Mouse (Mus musculus) neural tube, embryonic 15.5 days (tissue): ENCODE measurements around the gene Slc25a39. TPM values are rescaled to one million over a fixed set of nuclear protein-coding genes. Genes with fewer than 3 reads are reported as not detected.
"Not testable (repeated sequence)": the region's sequence is repeated elsewhere in the genome, so short reads cannot be mapped to it uniquely, and the experiment has no call there.

Experiments used
- ATAC-seq: fragments of 200-750 bp; cut with Nextera tagmentation; 2 replicates; pipeline ENCODE4 v1.8.0; 2017; ENCODE audit warnings: mild to moderate bottlenecking, moderate TSS enrichment, moderate library complexity; ENCODE audit not compliant: low FRiP score
- H3K27ac ChIP-seq: fragments of 300-500 bp; sonication (generic); replicated peaks from 2 replicates; pipeline ENCODE4 v1.5.1; 2015; ENCODE audit warnings: mild to moderate bottlenecking, inconsistent platforms
- H3K27me3 ChIP-seq: fragments of 300-500 bp; sonication (generic); replicated peaks from 2 replicates; pipeline ENCODE4 v1.6.1; 2015; ENCODE audit warnings: inconsistent platforms
- H3K36me3 ChIP-seq: fragments of 300-500 bp; sonication (generic); 2 replicates; pipeline ENCODE4 v1.6.1; 2015; ENCODE audit warnings: inconsistent platforms
- H3K4me1 ChIP-seq: fragments of 300-500 bp; sonication (generic); 2 replicates; pipeline ENCODE4 v1.6.1; 2015; ENCODE audit warnings: inconsistent platforms
- H3K4me2 ChIP-seq: fragments of 300-500 bp; sonication (generic); 2 replicates; pipeline ENCODE4 v1.6.1; 2015; ENCODE audit warnings: inconsistent platforms, mild to moderate bottlenecking, moderate library complexity
- H3K4me3 ChIP-seq: fragments of 300-500 bp; sonication (generic); replicated peaks from 2 replicates; pipeline ENCODE4 v1.5.1; 2015; ENCODE audit warnings: mild to moderate bottlenecking, inconsistent platforms
- H3K9ac ChIP-seq: fragments of 300-500 bp; sonication (generic); replicated peaks from 2 replicates; pipeline ENCODE4 v1.6.1; 2015; ENCODE audit warnings: mild to moderate bottlenecking, inconsistent platforms
- H3K9me3 ChIP-seq: fragments of 300-500 bp; sonication (generic); replicated peaks from 2 replicates; pipeline ENCODE4 v1.6.1; 2016; ENCODE audit warnings: inconsistent platforms
- WGBS: fragments of 180-500 bp; shearing (Covaris S2); methylation state at CpG from one replicate; pipeline ENCODE4 v1.1.7; 2015; ENCODE audit warnings: mixed read lengths; 5-methylcytosine and 5-hydroxymethylcytosine counted together
- polyA plus RNA-seq: library from polyadenylated mRNA; unstranded; fragments of >200 nt; fragmentation: Nextera tagmentation; extraction: Ambion mirVana; gene quantifications from 2 replicates; pipeline ENCODE4 v1.2.1, GENCODE M21; 2015

Slc25a39 gene
- polyA plus RNA-seq, 1 experiment from 2014 or later: 161 TPM

DNA sequence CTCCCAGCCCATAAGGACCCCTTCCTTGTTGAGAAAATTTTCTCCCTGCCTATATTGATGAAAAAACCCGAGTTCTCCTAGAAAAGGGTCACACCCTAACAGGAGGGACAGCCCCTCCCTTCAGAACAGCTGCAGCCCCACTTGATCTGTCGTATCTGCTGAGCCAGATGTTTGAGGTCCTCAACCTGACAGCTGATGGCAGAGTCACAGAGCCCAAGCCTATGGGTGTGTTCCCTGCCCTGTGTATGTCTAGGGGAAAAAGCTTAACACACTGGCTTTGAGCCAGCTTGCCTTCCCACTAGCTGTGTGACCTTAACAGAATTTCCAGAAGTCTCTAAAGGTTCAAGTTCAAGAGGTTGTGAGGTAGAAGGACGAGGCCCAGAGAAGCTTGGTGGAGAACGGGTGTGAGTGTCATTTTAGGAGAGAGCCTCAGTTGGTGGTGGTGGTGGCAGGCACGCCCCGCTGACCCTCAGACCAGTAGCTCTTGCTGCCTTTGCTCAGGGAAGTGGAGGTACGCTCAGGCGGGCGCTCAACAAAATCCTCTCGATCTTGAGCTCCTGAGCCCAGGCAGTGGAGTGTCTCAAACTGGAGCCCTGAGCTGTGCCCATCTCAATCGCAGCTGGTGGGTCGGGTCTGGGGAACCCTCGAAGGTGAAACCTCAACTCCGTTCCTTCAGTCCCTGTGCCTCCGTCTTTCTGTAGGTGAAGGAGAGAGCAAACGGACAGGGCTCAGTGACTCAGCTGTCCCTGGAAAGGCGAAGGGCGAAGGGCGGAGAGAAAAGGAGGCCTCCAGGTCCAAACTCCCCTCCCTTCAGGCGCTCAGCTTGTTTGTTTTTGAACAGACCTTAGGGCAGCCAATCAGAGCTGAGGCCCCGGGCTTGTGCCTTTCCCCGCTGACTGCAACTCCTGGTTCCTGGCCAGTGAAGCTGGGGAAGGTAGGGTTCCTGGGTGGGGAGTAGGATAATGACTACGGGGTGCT is 32.3 kb downstream of the Slc25a39 start:
- peaks cover 12% of the 10 kb centered on the region; the same call in 1 of the 2 replicates for H3K4me1 ChIP-seq
- H3K27me3 ChIP-seq: no peaks in the 10 kb centered on the region; the same call in 1 of the 2 replicates
- no peak overlapping the region for H3K27ac ChIP-seq
- WGBS: 7% methylated on average over 23 of the region's 23 CpGs
- H3K9me3 ChIP-seq: no peaks in the 10 kb centered on the region; the same call in 1 of the 2 replicates
- ATAC-seq: no peak
- 0 out of 2 replicates have a peak overlapping the region, but pooled peaks have one; percentile 21 for H3K9ac ChIP-seq
- H3K36me3 ChIP-seq: no peaks in the 10 kb centered on the region
- peak overlapping the region; percentile 44 for H3K4me2 ChIP-seq
- 0 out of 2 replicates have a peak overlapping the region, but pooled peaks have one; percentile 4 for H3K4me3 ChIP-seq

- Histone ChIP-seq H3K4me3 (no peak overlapping the region), H3K36me3 (no peaks in the 10 kb centered on the region), H3K9me3 (no peaks in the 10 kb centered on the region; the same call in 1 of the 2 replicates), H3K27ac (no peak overlapping the region), H3K4me1 (peaks cover 12% of the 10 kb centered on the region; the same call in 1 of the 2 replicates), H3K9ac (no peak overlapping the region), H3K27me3 (no peaks in the 10 kb centered on the region; the same call in 1 of the 2 replicates), H3K4me2 (no peak overlapping the region)
- 74% methylated on average over 7 of the region's 7 CpGs for WGBS
- no peak for ATAC-seq
Measured at GRCm38 (mm10) chr11:102374108-102374725, 33.5 kb downstream of the Slc25a39 start.

DNA sequence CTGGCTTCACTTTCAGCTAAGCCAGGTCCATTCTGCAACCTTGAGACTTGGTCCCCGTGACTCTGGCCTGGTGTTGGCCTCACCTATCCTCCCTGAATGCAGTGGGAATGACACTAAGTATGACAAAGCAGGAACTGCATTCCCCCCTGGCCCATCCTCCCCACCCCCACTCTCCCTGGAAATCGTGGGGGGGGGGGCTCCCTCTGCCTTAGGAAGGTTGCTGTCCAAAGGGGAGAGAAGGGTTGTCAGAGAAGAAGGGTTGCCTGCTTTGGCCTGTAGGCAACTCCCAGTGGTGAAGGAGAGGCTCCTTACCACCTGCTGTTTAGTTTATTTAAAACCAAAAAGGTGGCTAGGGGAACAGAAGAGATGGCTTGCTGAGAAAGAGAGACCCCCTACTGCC is 34.1 kb downstream of the Slc25a39 start:
- Histone ChIP-seq H3K27me3 (no peaks in the 10 kb centered on the region; the same call in 1 of the 2 replicates), H3K36me3 (no peaks in the 10 kb centered on the region), H3K4me3 (no peak overlapping the region), H3K27ac (no peak overlapping the region), H3K9ac (no peak overlapping the region), H3K9me3 (no peaks in the 10 kb centered on the region), H3K4me1 (peaks cover 12% of the 10 kb centered on the region; the same call in 1 of the 2 replicates), H3K4me2 (no peak overlapping the region)
- ATAC-seq: no peak
- whole genome bisulfite sequencing: 32% methylated on average over 2 of the region's 2 CpGs

DNA sequence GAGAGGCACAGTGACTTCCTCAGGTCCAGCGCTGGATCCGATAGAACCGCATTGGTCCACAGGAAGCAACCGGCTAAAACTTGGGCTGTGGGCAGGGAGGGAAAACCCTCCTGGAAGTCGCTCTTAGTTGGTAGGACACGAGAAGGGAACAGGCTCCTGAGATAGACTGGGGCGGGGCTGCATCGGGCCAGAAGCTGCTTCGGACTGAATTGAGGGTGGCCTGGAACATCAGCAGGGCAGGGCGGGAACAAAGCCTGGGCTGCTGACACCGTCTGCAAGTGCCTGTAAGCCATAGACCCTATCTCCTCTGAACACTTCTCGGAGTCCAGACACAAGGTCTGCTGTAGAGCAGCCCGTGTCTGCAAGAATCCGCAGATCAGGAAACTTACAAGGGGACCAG is 34.8 kb downstream of the Slc25a39 start:
- no peak for ATAC-seq
- Histone ChIP-seq H3K9me3 (no peaks in the 10 kb centered on the region), H3K9ac (no peak overlapping the region), H3K27me3 (no peaks in the 10 kb centered on the region; the same call in 1 of the 2 replicates), H3K4me2 (no peak overlapping the region), H3K36me3 (no peaks in the 10 kb centered on the region), H3K4me1 (peaks cover 12% of the 10 kb centered on the region; the same call in 1 of the 2 replicates), H3K4me3 (no peak overlapping the region), H3K27ac (no peak overlapping the region)
- 42% methylated on average over 14 of the region's 14 CpGs for WGBS

GRCm38 (mm10) chr11:102371926-102372685 is 35.6 kb downstream of the Slc25a39 start:
- Histone ChIP-seq H3K4me1 (peaks cover 12% of the 10 kb centered on the region; the same call in 1 of the 2 replicates), H3K9ac (no peak overlapping the region), H3K9me3 (no peaks in the 10 kb centered on the region), H3K27me3 (no peaks in the 10 kb centered on the region; the same call in 1 of the 2 replicates), H3K4me3 (no peak overlapping the region), H3K4me2 (no peak overlapping the region), H3K27ac (no peak overlapping the region), H3K36me3 (no peaks in the 10 kb centered on the region)
- ATAC-seq: no peak
- WGBS: 86% methylated on average over 12 of the region's 12 CpGs

- no peak overlapping the region for H3K9ac ChIP-seq
- H3K4me3 ChIP-seq: no peak overlapping the region
- no peaks in the 10 kb centered on the region; the same call in 1 of the 2 replicates for H3K27me3 ChIP-seq
- H3K9me3 ChIP-seq: no peaks in the 10 kb centered on the region
- H3K36me3 ChIP-seq: no peaks in the 10 kb centered on the region
- H3K4me1 ChIP-seq: peaks cover under 1% of the 10 kb centered on the region; the same call in 1 of the 2 replicates
- WGBS: 58% methylated on average over 7 of the region's 7 CpGs
- H3K4me2 ChIP-seq: no peak overlapping the region
- H3K27ac ChIP-seq: no peak overlapping the region
- no peak for ATAC-seq
Measured at GRCm38 (mm10) chr11:102370285-102370684, 37.5 kb downstream of the Slc25a39 start.

DNA sequence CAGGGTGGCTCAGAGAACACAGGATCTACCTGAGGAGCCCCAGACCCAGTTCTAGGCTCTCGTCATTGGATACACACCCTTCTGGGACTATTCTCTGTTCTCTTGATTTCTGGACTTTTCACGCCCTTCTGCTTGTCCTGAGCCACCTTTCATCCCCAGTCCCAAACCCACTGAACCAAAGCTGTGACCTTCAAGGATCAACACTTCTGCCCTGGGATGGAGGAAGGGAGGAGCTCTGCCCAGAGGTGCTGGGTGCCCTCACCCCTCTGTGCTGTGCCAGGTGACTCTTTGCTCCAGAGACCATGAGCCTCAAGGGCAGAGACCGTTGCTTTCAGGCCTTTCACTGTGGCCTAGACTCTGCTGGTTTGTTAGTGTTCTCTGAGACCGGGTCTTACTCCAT is 38.5 kb downstream of the Slc25a39 start:
- no peak overlapping the region for H3K9ac ChIP-seq
- no peak overlapping the region for H3K27ac ChIP-seq
- H3K9me3 ChIP-seq: no peaks in the 10 kb centered on the region
- WGBS: 77% methylated on average over 4 of the region's 4 CpGs
- no peaks in the 10 kb centered on the region for H3K4me1 ChIP-seq
- H3K36me3 ChIP-seq: no peaks in the 10 kb centered on the region
- no peak overlapping the region for H3K4me2 ChIP-seq
- H3K4me3 ChIP-seq: no peak overlapping the region
- H3K27me3 ChIP-seq: no peaks in the 10 kb centered on the region; the same call in 1 of the 2 replicates
- ATAC-seq: no peak

- no peaks in the 10 kb centered on the region for H3K36me3 ChIP-seq
- H3K27me3 ChIP-seq: no peaks in the 10 kb centered on the region; the same call in 1 of the 2 replicates
- H3K4me1 ChIP-seq: no peaks in the 10 kb centered on the region
- no peak overlapping the region for H3K4me3 ChIP-seq
- H3K4me2 ChIP-seq: no peak overlapping the region
- no peaks in the 10 kb centered on the region for H3K9me3 ChIP-seq
- H3K27ac ChIP-seq: no peak overlapping the region
- WGBS: 79% methylated on average over 5 of the region's 5 CpGs
- H3K9ac ChIP-seq: no peak overlapping the region
- ATAC-seq: no peak
Measured at GRCm38 (mm10) chr11:102368347-102368746, 39.4 kb downstream of the Slc25a39 start.

- ATAC-seq: no peak
- no peak overlapping the region for H3K4me3 ChIP-seq
- WGBS: 82% methylated on average over 9 of the region's 9 CpGs
- H3K9me3 ChIP-seq: no peaks in the 10 kb centered on the region
- H3K27ac ChIP-seq: no peak overlapping the region
- no peaks in the 10 kb centered on the region; the same call in 1 of the 2 replicates for H3K27me3 ChIP-seq
- no peaks in the 10 kb centered on the region for H3K4me1 ChIP-seq
- no peak overlapping the region for H3K9ac ChIP-seq
- no peak overlapping the region for H3K4me2 ChIP-seq
- no peaks in the 10 kb centered on the region for H3K36me3 ChIP-seq
Measured at GRCm38 (mm10) chr11:102367504-102368280, 40.1 kb downstream of the Slc25a39 start.

GRCm38 (mm10) chr11:102366103-102366502 is 41.6 kb downstream of the Slc25a39 start, which contains the start of gene Slc4a1:
TSS of gene Slc4a1 (minus strand) at chr11:102366203.
- H3K27ac ChIP-seq, H3K27me3 ChIP-seq, H3K9me3 ChIP-seq, H3K9ac ChIP-seq, H3K4me1 ChIP-seq, H3K4me3 ChIP-seq, H3K36me3 ChIP-seq, H3K4me2 ChIP-seq, ATAC-seq: not testable (repeated sequence)
- WGBS: 87% methylated on average over 8 of the region's 8 CpGs
